Mouse (Mus musculus): ENCODE data around the gene Palb2.

Palb2 gene

GRCm38 (mm10) chr7:122132497-122133337, at the start of gene Palb2, which contains the start of gene Dctn5:
Palb2 (minus strand) TSS chr7:122132985.
Dctn5 (plus strand) TSS chr7:122133041.
- peak; percentile 100 for DNase-seq (ENCODE audit: extremely low spot score, low spot score)

DNA sequence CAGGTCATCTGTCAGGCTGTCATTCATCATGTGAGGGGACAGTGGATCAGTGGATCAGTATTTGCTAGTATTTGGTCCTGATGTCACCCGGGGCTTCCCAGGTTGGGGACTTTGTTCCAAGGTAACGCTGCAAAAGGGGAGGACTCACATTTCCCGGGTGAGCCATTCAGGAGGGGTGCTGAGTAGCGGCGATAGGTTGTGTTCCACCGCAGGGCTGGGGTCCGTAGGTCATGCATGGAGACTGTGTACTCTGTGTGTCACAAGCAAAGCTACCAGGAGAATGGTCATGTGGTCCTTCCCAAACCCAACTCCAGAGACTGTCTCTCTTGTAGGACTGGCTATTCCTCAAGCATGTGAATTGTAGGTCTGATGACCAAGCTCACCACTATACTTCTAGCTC, 47.9 kb upstream of the Palb2 start:
- DNase-seq (ENCODE audit: extremely low spot score, low spot score) = no peak

DNA sequence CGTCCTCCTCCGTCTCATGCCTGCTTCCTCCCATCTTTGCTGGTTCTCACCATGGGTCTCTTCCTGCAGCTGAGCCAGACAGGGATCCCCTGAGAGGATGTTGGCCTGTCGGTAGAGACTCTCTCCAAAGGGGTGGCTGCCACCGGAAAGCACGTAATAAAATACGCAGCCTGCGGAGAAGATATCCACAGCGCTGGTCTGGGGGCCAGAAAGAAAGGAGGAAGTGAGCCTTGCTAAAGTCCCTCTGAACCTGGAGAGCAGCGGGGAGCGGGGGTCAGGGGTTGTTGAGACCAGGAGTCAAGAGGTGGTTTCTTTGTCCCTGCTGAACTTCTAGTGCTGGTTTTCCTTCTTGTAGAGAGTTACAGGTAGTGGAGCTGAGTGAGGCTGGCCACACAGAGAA, 38.8 kb upstream of the Palb2 start:
- no peak for DNase-seq (ENCODE audit: extremely low spot score, low spot score)

DNA sequence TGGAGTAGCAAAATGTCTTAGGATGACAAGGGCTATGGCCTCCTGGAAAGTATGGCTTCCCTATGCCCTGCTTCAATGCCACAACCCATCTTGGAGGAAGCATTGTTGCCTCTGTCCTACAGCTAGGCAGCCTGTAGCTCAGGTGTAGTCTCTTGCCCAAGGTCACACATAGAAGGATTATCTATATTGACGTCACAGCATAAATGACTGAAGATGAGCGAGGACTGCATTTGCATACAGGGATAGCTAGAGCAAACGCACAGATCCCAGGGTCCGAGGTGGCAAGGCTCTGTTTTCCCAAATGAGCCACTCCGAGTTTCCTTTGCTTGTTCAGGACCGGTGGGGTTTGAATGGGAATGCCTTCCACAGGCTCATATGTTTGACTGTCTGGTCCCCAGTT, 37.9 kb upstream of the Palb2 start:
- DNase-seq (ENCODE audit: extremely low spot score, low spot score) = no peak

GRCm38 (mm10) chr7:122167203-122167602, 34.4 kb upstream of the Palb2 start:
- no peak for DNase-seq (ENCODE audit: extremely low spot score, low spot score)

GRCm38 (mm10) chr7:122163766-122164165, 31.0 kb upstream of the Palb2 start:
- DNase-seq (ENCODE audit: extremely low spot score, low spot score) = no peak

GRCm38 (mm10) chr7:122160037-122160436, 27.3 kb upstream of the Palb2 start:
- peak; percentile 44 for DNase-seq (ENCODE audit: extremely low spot score, low spot score)

DNA sequence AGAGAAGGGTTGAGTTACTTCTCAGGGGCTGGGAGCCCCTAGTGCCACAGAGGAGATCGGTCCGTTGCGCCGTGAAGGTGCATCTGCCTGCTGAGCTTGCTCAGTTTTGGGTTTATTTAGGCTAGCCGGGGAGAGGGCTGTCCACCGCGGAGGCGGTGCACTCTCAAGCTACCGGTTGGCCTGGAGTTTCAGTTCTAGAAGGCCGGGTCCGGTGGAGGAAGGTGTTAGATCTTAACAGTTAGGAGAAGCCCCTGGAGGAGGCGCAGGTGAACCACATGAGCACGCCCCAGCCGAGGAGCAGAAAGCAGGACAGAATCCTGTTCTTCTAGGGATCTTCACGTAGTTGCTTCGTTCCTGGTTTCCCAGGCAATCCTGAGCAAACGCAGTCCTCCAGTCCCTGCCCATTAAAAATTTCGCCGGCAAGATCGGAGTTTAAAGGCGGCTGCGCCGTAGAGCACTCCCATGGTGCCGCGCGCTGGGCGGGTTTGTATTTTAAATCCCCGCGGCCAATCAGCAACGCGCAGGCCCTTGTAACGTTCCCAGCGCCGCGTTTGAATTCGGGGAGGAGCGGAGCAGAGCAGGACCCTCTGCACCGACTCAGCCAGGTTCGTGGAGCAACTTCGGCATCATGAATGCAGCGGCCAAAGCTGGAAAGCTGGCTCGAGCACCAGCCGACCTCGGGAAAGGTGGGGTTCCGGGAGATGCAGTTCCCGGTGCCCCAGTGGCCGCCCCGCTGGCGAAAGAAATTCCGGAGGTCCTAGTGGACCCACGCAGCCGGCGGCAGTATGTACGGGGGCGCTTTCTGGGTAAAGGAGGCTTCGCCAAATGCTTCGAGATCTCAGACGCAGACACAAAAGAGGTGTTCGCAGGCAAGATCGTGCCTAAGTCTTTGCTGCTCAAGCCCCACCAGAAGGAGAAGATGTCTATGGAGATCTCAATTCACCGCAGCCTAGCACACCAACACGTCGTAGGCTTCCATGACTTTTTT, 26.4 kb upstream of the Palb2 start, which contains the start of gene Plk1:
Plk1 (plus strand) TSS at position 525 of the 988 bp plus-strand sequence.
- peak; percentile 88 for DNase-seq (ENCODE audit: extremely low spot score, low spot score)

DNA sequence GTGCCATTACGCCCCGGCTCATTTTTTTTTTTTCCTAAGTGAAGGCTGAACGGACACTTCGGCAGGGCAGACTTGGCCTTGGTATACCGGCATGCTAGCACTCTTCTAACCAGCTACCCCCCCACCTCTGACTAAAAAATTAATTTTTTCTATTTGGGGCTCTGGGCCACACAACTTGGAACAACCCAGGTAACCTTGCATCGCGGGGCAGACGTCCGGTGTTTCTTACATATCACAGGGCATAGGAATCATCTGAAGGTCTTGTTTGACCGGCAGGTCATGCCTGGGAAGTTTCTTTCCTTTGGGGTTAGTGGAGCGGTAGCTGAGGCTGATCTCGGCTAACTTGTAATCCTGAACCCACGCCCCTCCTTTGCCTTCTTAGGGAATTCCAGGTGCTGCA, 25.7 kb upstream of the Palb2 start:
- no peak for DNase-seq (ENCODE audit: extremely low spot score, low spot score)

GRCm38 (mm10) chr7:122152473-122152872, 19.7 kb upstream of the Palb2 start:
- no peak for DNase-seq (ENCODE audit: extremely low spot score, low spot score)

DNA sequence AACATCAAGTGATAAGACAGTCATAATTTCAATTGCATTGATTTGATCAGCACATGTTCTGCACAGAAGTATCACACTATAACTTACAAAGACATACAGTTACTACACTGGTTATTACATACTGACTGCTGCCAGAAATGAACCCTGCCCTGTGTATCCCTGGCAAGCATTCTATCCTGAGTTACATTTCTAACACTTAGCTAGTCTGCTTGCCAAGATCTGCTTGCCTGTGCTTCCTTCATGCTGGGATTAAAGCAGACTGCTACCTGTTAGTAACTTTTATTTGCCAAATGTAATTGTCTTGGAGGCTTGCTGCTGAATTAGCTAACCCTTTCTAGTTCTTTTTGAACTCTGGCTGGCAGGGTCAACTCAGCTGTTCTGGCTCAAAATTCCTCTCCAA, 8.2 kb upstream of the Palb2 start:
- DNase-seq (ENCODE audit: extremely low spot score, low spot score) = no peak

- DNase-seq (ENCODE audit: extremely low spot score, low spot score) = no peak
These were observed 5.4 kb upstream of the Palb2 start for GRCm38 (mm10) chr7:122138190-122138589.

GRCm38 (mm10) chr7:122137071-122137470, 4.3 kb upstream of the Palb2 start:
- no peak for DNase-seq (ENCODE audit: extremely low spot score, low spot score)

DNA sequence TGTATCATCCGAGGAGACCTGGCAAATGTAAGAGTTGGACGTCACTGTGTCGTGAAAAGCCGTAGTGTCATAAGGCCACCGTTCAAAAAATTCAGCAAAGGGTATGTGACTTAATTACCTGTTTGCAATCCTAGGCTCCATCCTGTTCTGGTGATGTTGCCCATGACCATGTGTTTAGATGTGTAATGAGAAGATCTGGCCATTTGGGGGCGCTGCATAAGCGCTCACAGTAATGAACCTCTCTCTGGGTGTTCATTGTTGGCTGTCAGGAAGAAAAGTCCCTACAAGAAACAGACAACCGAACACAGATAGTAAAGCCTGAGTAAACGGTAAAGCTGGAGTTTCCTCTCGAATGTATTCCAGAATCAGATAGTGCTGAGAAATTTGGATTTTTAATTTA, 2.3 kb upstream of the Palb2 start:
- DNase-seq (ENCODE audit: extremely low spot score, low spot score) = peak; percentile 27

- DNase-seq (ENCODE audit: extremely low spot score, low spot score) = no peak
These were observed 497 bp upstream of the Palb2 start for GRCm38 (mm10) chr7:122133338-122133625.

GRCm38 (mm10) chr7:122131834-122132233, 951 bp downstream of the Palb2 start:
- no peak for DNase-seq (ENCODE audit: extremely low spot score, low spot score)

DNA sequence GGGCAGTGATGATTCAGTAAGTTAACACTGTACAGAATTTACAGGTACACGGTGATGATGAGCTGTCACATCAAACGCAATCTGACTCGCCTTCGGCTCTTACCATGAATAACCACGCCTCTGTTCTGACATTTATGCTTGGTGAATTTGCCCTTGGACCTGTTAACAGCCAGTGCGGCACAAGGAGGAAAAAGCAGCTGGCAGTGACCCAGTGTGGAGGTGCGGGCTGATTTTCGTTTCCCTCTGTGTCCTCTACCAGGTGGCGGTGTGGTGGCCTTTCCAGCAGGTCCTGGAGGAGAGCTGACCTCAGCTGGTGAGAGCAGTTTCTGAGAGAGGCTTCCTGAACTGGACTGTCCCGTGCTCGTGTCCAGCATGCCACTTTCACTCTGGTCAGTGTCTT, 5.8 kb downstream of the Palb2 start:
- DNase-seq (ENCODE audit: extremely low spot score, low spot score) = no peak

GRCm38 (mm10) chr7:122125636-122126035, 7.1 kb downstream of the Palb2 start:
- DNase-seq (ENCODE audit: extremely low spot score, low spot score) = no peak

DNA sequence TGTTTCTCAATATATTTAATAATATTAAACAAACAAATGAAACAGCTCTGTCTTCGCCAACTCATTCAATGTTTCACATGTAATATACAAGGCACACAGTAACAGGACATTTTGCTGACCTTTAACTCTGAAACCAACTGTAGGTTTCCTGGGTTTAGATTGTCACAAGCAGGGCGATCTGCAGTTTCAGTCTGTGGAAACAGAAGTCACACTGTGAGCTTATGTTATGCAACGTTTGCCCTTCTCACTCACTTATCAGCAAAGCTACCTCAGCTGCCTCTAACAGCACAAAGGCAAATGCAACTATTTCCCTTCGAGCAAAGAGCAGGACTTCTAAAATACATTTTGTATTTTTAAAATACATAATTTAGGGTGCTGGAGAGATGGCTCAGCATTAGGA, 9.3 kb downstream of the Palb2 start:
- DNase-seq (ENCODE audit: extremely low spot score, low spot score) = no peak

DNA sequence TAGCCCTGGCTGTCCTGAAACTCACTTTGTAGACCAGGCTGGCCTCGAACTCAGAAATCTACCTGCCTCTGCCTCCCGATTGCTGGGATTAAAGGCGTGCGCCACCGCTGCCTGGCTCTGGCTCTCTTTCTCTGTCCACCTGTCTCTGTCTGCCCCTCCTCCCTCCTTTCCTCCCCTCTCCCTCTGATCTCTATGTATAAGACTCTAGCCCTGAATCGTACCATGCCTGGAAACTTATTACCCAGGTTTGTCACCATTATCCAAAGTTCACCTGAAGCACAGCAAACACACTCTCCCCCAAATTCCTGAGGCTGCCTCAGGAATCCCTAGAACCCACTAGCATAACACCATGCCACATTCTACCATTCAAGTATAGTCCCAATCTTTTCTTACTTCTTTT, 24.6 kb downstream of the Palb2 start:
- no peak for DNase-seq (ENCODE audit: extremely low spot score, low spot score)

DNA sequence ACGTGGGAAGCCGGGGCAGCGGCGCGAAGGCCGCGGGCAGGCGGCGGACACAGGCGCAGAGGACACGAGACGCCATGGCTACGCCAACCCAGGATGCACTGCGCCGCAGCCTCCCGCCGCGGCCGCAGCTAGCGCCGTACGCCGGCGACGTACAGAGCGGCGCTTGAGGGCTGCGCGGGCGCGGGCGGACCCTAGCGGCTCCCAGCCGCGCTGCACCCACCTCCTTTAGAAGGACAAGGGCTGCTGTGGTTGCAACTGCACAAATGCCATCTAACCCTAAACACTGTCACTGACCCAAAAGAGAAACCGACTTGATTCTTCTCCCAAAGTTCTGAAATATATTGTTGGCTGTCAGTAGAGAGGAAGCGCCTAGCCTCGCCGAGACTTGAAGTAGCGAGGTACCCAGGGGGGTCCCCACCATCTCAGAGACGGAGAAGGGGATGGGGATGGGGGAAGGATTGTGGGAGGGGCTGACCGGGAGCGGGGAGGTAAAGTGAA, 31.0 kb downstream of the Palb2 start, which contains the start of gene Ndufab1:
Ndufab1 (minus strand) TSS at position 140 of the 498 bp plus-strand sequence.
- DNase-seq (ENCODE audit: extremely low spot score, low spot score) = peak; percentile 84
